Mouse (Mus musculus): Measurements from ENCODE around the gene Polr1c.

GRCm38 (mm10) chr17:46201151-46201550, 46.7 kb downstream of the Polr1c start:
- TF ChIP-seq CTCF (IDR thresholded peaks at IDR 0.05; ENCODE audit: insufficient read depth, low read length) (no peak), POLR2A (IDR thresholded peaks at IDR 0.05; ENCODE audit: borderline replicate concordance, extremely low read depth, low read depth, low read length) (no peak)
